Mouse (Mus musculus): ENCODE data around the gene Myoc.
A peak's percentile ranks its signal among the peaks of the same experiment; 100 is the strongest.

Gene Myoc

DNA sequence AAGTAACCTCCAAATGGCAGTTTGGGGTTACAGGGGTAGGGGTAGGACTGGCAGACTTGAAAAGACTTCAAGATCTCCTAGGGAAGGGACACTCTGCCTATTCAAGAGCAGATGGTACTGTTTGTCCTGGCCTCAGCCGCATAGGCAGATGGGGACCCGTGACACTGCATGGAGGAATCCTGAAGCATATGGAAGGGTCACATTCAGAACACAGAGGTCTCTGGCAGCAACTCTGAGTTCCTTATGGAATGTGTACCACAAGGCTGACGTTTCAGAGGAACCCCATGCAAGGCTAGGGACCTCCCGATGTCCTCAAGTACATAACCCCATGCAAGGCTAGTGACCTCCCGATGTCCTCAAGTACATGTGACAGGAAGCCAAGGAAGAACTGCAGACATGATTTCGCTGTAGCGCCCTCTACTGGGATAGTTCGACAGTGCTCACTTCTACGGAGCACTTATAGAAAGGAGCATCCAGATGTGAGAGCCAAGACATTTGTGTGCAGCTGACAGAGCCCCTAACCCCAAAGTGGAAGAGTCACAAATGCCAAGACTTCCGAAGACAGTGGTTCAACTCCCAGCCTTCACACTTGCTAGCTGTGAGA lies 7.2 kb downstream of the Myoc start:
- DNase-seq (ENCODE audit: extremely low read depth, insufficient read length, low spot score): no peak

DNA sequence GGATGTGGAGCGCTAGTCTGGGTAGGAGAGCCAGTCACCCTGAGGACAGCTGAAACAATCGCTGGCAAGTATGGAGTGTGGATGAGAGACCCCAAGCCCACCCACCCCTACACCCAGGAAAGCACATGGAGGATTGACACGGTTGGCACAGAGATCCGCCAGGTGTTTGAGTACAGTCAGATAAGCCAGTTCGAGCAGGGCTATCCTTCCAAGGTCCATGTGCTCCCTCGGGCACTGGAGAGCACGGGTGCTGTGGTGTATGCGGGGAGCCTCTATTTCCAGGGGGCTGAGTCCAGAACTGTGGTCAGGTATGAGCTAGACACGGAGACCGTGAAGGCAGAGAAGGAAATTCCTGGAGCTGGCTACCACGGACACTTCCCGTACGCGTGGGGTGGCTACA lies 9.5 kb downstream of the Myoc start:
- DNase-seq (ENCODE audit: extremely low read depth, insufficient read length, low spot score): no peak

DNA sequence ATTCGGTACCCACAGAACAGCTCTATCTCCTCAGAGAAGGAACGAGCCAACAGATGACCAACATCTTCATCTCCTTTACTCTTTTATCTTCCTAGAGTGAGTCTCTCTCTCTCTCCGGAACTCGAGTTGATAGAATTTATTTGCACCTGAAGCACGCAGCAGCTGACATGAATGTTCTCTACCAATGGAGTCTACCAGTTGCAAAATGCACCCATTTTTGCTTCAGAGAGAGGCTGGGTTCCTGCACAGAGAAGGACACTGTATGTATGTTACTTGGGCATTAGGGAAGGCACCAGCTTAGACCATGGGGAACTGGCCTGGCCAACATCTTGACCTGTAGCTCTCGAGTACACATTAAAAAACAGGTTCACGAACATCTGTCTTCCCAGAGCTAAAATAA lies 19.2 kb downstream of the Myoc start, which contains the start of gene Myocos:
Gene Myocos (minus strand): TSS at position 101 of the 400 bp plus-strand sequence.
- DNase-seq (ENCODE audit: extremely low read depth, insufficient read length, low spot score): no peak

DNA sequence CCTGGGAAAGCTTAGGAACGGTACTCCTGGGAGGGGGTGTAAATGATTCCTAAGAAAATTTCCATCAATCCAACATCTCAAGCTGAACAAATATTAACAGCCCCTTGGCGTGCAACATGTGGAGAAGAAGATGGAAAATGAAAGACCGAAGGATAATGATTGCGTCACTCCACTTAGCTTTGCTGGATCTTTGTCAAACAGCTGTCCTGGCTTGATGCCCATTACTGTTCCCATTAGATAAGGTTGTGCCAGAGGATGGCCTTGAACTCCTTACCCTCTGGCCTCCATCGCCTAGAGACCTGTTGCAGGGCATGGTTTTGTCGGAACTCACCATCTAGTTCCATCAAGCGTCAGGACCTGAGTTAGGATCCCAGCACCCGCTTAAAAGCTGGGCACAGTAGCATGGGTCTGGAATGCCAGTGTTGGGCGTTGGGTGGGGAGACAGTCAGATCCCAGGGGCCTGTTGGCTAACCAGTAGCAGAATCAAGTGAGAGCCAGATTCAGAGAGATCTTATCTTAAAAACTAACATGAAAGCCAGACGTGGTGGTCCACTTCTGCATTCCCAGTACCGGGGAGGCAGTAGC lies 21.4 kb downstream of the Myoc start:
- no peak for DNase-seq (ENCODE audit: extremely low read depth, insufficient read length, low spot score)

DNA sequence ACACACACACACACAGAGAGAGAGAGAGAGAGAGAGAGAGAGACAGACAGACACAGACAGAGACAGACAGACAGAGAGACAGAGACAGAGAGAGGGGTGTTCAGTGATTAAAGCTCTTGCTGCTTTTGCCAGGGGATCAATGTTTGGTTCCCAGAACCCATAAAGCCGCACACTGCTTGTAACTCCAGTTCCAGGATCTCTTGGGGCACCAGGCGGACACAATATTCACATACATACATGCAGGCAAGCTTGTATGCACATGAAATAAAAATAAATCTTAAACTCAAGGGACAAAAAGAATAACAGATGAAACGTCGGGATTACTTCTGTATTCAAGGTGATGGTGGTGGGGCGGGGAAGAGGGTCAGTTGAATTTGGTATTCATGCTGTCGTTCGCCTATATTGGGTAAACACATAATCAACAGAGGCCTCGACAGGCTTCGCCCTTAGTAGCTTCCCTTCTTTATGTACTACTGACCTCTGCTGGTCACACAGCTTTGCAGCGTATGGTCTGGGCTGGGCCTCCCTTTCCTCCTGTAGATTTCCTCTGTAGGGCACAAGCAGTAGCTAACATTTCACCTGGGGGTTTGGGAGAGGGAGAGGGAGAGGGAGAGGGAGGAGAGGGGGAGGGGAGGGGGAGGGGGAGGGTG lies 26.0 kb downstream of the Myoc start:
- DNase-seq (ENCODE audit: extremely low read depth, insufficient read length, low spot score): peak; percentile 30

DNA sequence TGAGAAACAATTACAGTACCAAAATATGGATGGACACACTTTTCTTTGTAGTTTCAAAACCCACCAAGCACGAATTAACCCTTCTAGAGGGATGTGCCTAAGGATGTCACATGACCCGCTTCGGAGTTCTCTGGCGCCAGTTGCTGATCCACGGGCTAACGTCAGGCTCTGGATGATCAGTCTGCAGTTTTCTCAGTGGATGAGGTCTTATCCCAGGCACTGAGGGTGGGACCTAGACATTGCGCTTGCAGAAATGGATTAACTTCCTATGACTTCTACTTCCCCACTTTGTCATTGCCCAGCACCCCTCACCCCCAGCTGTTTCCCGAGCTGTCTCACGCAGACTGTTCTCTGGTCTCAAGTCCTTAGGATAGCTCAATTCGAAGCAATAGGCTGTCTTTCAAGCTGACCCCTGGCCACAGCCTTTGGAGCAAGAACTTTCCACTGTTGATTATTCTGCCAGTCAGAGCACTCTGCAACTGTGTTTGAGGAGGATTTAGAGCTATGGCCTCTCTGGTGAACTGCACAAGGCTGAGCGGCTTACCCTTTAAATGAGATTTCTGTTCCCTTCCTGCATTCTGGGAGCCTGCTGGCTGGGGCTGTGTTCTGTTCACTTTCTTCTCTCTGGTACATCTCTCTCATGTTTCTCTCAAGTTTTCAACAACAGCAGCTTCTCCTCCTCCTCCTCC lies 26.7 kb downstream of the Myoc start:
- DNase-seq (ENCODE audit: extremely low read depth, insufficient read length, low spot score): no peak

DNA sequence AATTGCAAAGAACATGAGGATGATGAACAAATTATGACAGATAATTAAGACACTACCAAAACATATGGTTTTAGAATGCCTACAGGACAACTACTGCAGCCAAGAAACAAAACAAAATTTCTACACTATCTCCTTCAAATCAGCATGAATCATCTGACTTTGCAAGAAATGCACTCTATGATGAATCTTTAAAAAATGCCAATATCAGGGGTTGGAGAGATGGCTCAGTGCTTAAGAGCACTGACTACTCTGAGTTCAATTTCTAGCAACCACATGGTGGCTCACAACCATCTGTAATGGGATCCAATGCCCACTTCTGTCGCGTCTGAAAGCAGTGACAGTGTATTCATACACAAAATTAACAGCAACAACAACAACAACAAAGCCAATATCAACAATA lies 54.8 kb downstream of the Myoc start:
- no peak for DNase-seq (ENCODE audit: extremely low read depth, insufficient read length, low spot score)

DNA sequence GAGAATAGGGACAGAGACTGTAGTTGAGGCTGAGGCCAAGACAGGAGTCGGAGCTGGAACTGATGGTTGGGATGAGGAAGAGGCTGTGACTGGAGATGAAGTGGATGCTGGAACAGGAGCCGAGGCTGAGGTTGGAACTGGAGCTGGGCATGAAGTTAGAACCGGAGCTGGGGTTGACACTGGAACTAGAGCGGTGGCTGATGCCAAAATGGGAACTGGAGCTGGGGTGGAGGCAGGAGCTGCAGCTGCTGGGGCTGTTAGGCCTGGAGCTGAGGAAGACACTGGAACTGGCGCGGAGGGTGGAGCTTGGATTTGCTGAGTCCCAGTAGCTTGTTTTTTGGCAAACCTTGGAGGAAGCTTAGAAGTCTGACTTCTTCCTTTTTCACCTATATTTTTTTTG lies 58.9 kb downstream of the Myoc start:
- no peak for DNase-seq (ENCODE audit: extremely low read depth, insufficient read length, low spot score)

Measured in 3134 (cell line).